27 mouse cellular contexts compared by ENCODE assay signal in genomic region chr5:62819567-62819966, GRCm38 (mm10). TPM values are rescaled to one million over a fixed set of nuclear protein-coding genes. Genes with fewer than 3 reads are reported as not detected.
DNase-seq lines count a peak whose midpoint lies in the region; TF ChIP-seq lines count a peak whose summit lies in the region.
"Had no signal": no experiment of that assay in that cellular context is flagged by ENCODE, and none has a peak within 500 bp of the region (broad histone marks: within the 10 kb centered on the region; RNA-seq: fewer than 3 reads in every experiment).

No protein-coding gene starts in this region.

- H3K79me2 ChIP-seq in CH12.LX (replicated peaks; ENCODE audit: control insufficient read depth, extremely low read depth, insufficient read depth, poor library complexity, severe bottlenecking) (no peaks in the 10 kb centered on the region), myocyte (ENCODE audit: control insufficient read depth, insufficient read depth) (no peaks in the 10 kb centered on the region)

- no peak overlapping the region for H3K4me3 ChIP-seq in layer of hippocampus, adult 2 months
- H3K4me3 ChIP-seq in CH12.LX (replicated peaks in 1 of 3; ENCODE audit: low read depth in 2 of 3, low read length in 2 of 3, poor library complexity in 1 of 3) (no peak overlapping the region), myocyte (no peak overlapping the region)

- in situ Hi-C loops in CH12.LX (cut with MboI; ENCODE audit: low pct_ligation_motif_present, low pct_unique_long_range_greater_than_20kb, low sequenced_read_pairs): no loop called here

- TF ChIP-seq RAD21 in CH12.LX (IDR thresholded peaks at IDR 0.05; ENCODE audit: low read depth, low read length): no peak

- H3K4me2 ChIP-seq in CH12.LX (ENCODE audit: insufficient read depth, low read depth, poor library complexity, severe bottlenecking) (peak overlapping the region; percentile 66; the same call in 1 of the 2 replicates), myocyte (ENCODE audit: low read depth) (peak overlapping the region; percentile 71)

- no peaks in the 10 kb centered on the region for H3K36me3 ChIP-seq in CH12.LX (replicated peaks in 1 of 2; ENCODE audit: control insufficient read depth in 1 of 2, insufficient read depth in 1 of 2, low read length in 1 of 2)
- no peaks in the 10 kb centered on the region for H3K36me3 ChIP-seq in myocyte (ENCODE audit: control insufficient read depth, insufficient read depth)
- H3K36me3 ChIP-seq: G1E had no signal

- H3K27me3 ChIP-seq in CH12.LX (replicated peaks) (no peaks in the 10 kb centered on the region), myocyte (ENCODE audit: control insufficient read depth, insufficient read depth, insufficient read length) (no peaks in the 10 kb centered on the region)

- peak overlapping the region; percentile 78 for H3K27ac ChIP-seq in layer of hippocampus, adult 2 months
- no peak overlapping the region for H3K27ac ChIP-seq in CH12.LX (ENCODE audit: insufficient read depth, low read depth)

- no peaks in the 10 kb centered on the region for H3K9me3 ChIP-seq in CH12.LX (replicated peaks; ENCODE audit: low read length)
- H3K9me3 ChIP-seq: G1E had no signal

- no peak overlapping the region for H3ac ChIP-seq in myocyte (ENCODE audit: control insufficient read depth, insufficient read length)

- no peak for TF ChIP-seq CTCF in layer of hippocampus, adult 2 months (conservative IDR thresholded peaks at IDR 0.05)
- TF ChIP-seq CTCF in CH12.LX (conservative IDR thresholded peaks at IDR 0.05 in 1 of 2, IDR thresholded peaks at IDR 0.05 in 1 of 2; ENCODE audit: low read depth in 2 of 2, low read length in 2 of 2): no peak

- H3K4me1 ChIP-seq in CH12.LX (ENCODE audit: control insufficient read depth in 1 of 2, insufficient read depth in 2 of 2): peaks cover 0 to 32% of the 10 kb centered on the region in 2 experiments; a peak in 2 of 4 replicates

- peak; percentile 55; the same call in 1 of the 2 replicates for TF ChIP-seq EP300 in CH12.LX (IDR thresholded peaks at IDR 0.05; ENCODE audit: low read length)

- no peak for DNase-seq in layer of hippocampus, adult 2 months (ENCODE audit: low spot score in 2 of 2)
- no peak for DNase-seq in layer of hippocampus, postnatal 36 days
- DNase-seq in CH12.LX (ENCODE audit: extremely low read depth) (no peak), liver (no peak)
- DNase-seq in kidney, postnatal 4 days: no peak
- DNase-seq: adrenal gland, adult 2 months; adrenal gland, adult 8-10 months; adrenal gland, postnatal 10 days; adrenal gland, postnatal 14 days; adrenal gland, postnatal 25 days; adrenal gland, postnatal 36 days; B cell, adult 2 months; cerebellum, adult 11 months; cerebellum, adult 11-12 months; cerebellum, adult 18-20 months; cerebellum, adult 2 months had no signal

- no peak for TF ChIP-seq POLR2A in CH12.LX (IDR thresholded peaks at IDR 0.05; ENCODE audit: low read depth, low read length)
- no peak for TF ChIP-seq POLR2A in myocyte (IDR thresholded peaks at IDR 0.05; ENCODE audit: insufficient read length, low read depth)

- H3K9ac ChIP-seq in CH12.LX (ENCODE audit: insufficient read depth, low read depth): no peak overlapping the region

- dilution Hi-C loops in CH12.LX (cut with MboI; ENCODE audit: extremely low pct_ligation_motif_present, extremely low pct_unique_long_range_greater_than_20kb, low sequenced_read_pairs): no loop called here

TF ChIP-seq in CH12.LX, 34 proteins besides CTCF, POLR2A, EP300 and RAD21 (continues in another document):
- TF ChIP-seq PAX5 (IDR thresholded peaks at IDR 0.05; ENCODE audit: low read length) (no peak), ZC3H11A (IDR thresholded peaks at IDR 0.05; ENCODE audit: low read depth, low read length) (no peak), NRF1 (IDR thresholded peaks at IDR 0.05; ENCODE audit: low read depth, low read length) (no peak), TBP (conservative IDR thresholded peaks at IDR 0.05; ENCODE audit: low read depth, low read length) (no peak), MXI1 (IDR thresholded peaks at IDR 0.05; ENCODE audit: low read depth, low read length) (no peak), UBTF (IDR thresholded peaks at IDR 0.05; ENCODE audit: low read depth, low read length) (no peak), BHLHE40 (IDR thresholded peaks at IDR 0.05; ENCODE audit: low read depth, low read length) (peak; percentile 89), IRF4 (IDR thresholded peaks at IDR 0.05; ENCODE audit: low read depth, low read length) (peak; percentile 57; the same call in 1 of the 2 replicates), MAZ (IDR thresholded peaks at IDR 0.05; ENCODE audit: low read depth, low read length) (no peak), HCFC1 (IDR thresholded peaks at IDR 0.05; ENCODE audit: low read depth, low read length) (no peak), TCF12 (IDR thresholded peaks at IDR 0.05; ENCODE audit: low read depth, low read length) (no peak), E2F4 (IDR thresholded peaks at IDR 0.05; ENCODE audit: insufficient replicate concordance, low read depth, low read length) (no peak), USF1 (IDR thresholded peaks at IDR 0.05; ENCODE audit: low read depth, low read length) (no peak), USF2 (conservative IDR thresholded peaks at IDR 0.05; ENCODE audit: low read depth, low read length) (no peak), MAFK (IDR thresholded peaks at IDR 0.05; ENCODE audit: insufficient replicate concordance, low read length) (no peak), MYC (IDR thresholded peaks at IDR 0.05; ENCODE audit: low read depth, low read length) (peak; percentile 54; the same call in 1 of the 2 replicates), KAT2A (IDR thresholded peaks at IDR 0.05; ENCODE audit: insufficient replicate concordance, low read length) (no peak), GABPA (IDR thresholded peaks at IDR 0.05; ENCODE audit: insufficient replicate concordance, low read depth, low read length) (no peak), ZKSCAN1 (IDR thresholded peaks at IDR 0.05; ENCODE audit: borderline replicate concordance, low read depth, low read length) (no peak), JUND (conservative IDR thresholded peaks at IDR 0.05; ENCODE audit: low read depth, low read length) (no peak), JUN (IDR thresholded peaks at IDR 0.05; ENCODE audit: insufficient read depth, low read depth, low read length) (no peak), ETS1 (conservative IDR thresholded peaks at IDR 0.05; ENCODE audit: low read depth, low read length) (peak; percentile 33; the same call in 1 of the 2 replicates), RCOR1 (conservative IDR thresholded peaks at IDR 0.05; ENCODE audit: low read depth, low read length) (no peak)

TF ChIP-seq in myocyte, 11 proteins besides CTCF, POLR2A, EP300 and RAD21:
- no peak for TF ChIP-seq MYOD1 (IDR thresholded peaks at IDR 0.05; ENCODE audit: control insufficient read depth in 1 of 3, insufficient read length in 2 of 3, low read depth in 2 of 3)
- no peak for TF ChIP-seq TCF12 (IDR thresholded peaks at IDR 0.05; ENCODE audit: insufficient read depth, poor library complexity, severe bottlenecking)
- no peak for TF ChIP-seq POLR2AphosphoS2 (IDR thresholded peaks at IDR 0.05; ENCODE audit: insufficient read length, low read depth)
- no peak for TF ChIP-seq MYOG (IDR thresholded peaks at IDR 0.05; ENCODE audit: control insufficient read depth in 1 of 3, insufficient read depth in 1 of 3, insufficient read length in 2 of 3, low read depth in 2 of 3)
- no peak for TF ChIP-seq TCF3 (IDR thresholded peaks at IDR 0.05; ENCODE audit: insufficient read length, low read depth)
- no peak for TF ChIP-seq SRF (IDR thresholded peaks at IDR 0.05; ENCODE audit: control insufficient read depth, insufficient read length, low read depth)

RNA-seq across cellular contexts. Expression of gene Dthd1, which starts 5.9 kb away (rescaled TPM):
- total RNA-seq in layer of hippocampus, adult 2 months (2021): under 1 TPM in 1 of 2 experiments, not detected in 1; 0.15 TPM
- total RNA-seq in layer of hippocampus, postnatal 36 days (2021): not detected
- total RNA-seq in CH12.LX (2012; rRNA removed): not detected in 2 replicates
- total RNA-seq in CH12.LX (2014; rRNA removed): not detected in 2 replicates
- polyA plus RNA-seq in CH12.LX (2012; ENCODE audit: insufficient read length, low read depth): not detected in 2 replicates
- polyA plus RNA-seq in myocyte (2012; fragmentation: generic; extraction: Trizol): 0.29 TPM
- total RNA-seq: adrenal gland, adult 18-20 months; adrenal gland, adult 2 months; adrenal gland, adult 8-10 months; adrenal gland, postnatal 10 days; adrenal gland, postnatal 14 days; adrenal gland, postnatal 25 days; adrenal gland, postnatal 36 days; adrenal gland, postnatal 4 days; ES-E14; MEL had no signal
- polyA plus RNA-seq: activated CD4-positive, CD25-positive, alpha-beta regulatory T cell, adult 4 months; adrenal gland, adult 2 months; brain, embryonic 14.5 days; C2C12; CD4-positive, CD25-positive, alpha-beta regulatory T cell, adult 4 months; cerebellum, adult 2 months; G1E; Patski had no signal

RNA-seq across cellular contexts. Expression of gene Arap2, which starts 53.6 kb away (rescaled TPM):
- 10 to 100 TPM; 48.6 to 49.8 TPM for total RNA-seq in layer of hippocampus, adult 2 months (2021)
- 10 to 100 TPM; 46.8 to 48.0 TPM for total RNA-seq in layer of hippocampus, postnatal 36 days (2021)
- total RNA-seq in CH12.LX (2012; rRNA removed): 7.1 and 9.4 TPM in 2 replicates
- total RNA-seq in CH12.LX (2014; rRNA removed): 15.1 and 17.7 TPM in 2 replicates
- 6.1 and 6.6 TPM in 2 replicates for polyA plus RNA-seq in CH12.LX (2012; ENCODE audit: insufficient read length, low read depth)
- polyA plus RNA-seq in myocyte (2012; fragmentation: generic; extraction: Trizol): 1.2 TPM
- total RNA-seq: MEL had no signal
- polyA plus RNA-seq: G1E had no signal
